Mouse (Mus musculus) liver, embryonic 15.5 days (tissue): ENCODE data around the gene Son. TPM values are rescaled to one million over a fixed set of nuclear protein-coding genes. Genes with fewer than 3 reads are reported as not detected.

Experiments
- ATAC-seq: fragments of 200-750 bp; cut with Nextera tagmentation; 2 replicates; pipeline ENCODE4 v1.8.0; 2017; ENCODE audit warnings: moderate number of reproducible peaks, mild to moderate bottlenecking, moderate library complexity; ENCODE audit not compliant: insufficient read depth
- H3K27ac ChIP-seq: fragments of 300-500 bp; sonication (generic); replicated peaks from 2 replicates; pipeline ENCODE4 v1.5.1; 2015; ENCODE audit warnings: mild to moderate bottlenecking, inconsistent platforms
- H3K27me3 ChIP-seq: fragments of 300-500 bp; sonication (generic); 2 replicates; pipeline ENCODE4 v1.6.1; 2015; ENCODE audit warnings: mild to moderate bottlenecking, inconsistent platforms
- H3K36me3 ChIP-seq: fragments of 300-500 bp; sonication (generic); replicated peaks from 2 replicates; pipeline ENCODE4 v1.6.1; 2015; ENCODE audit warnings: moderate library complexity, mild to moderate bottlenecking, inconsistent platforms
- H3K4me1 ChIP-seq: fragments of 300-500 bp; sonication (generic); replicated peaks from 2 replicates; pipeline ENCODE4 v1.6.1; 2015; ENCODE audit warnings: inconsistent platforms
- H3K4me2 ChIP-seq: fragments of 300-500 bp; sonication (generic); 2 replicates; pipeline ENCODE4 v1.6.1; 2015; ENCODE audit warnings: moderate library complexity, mild to moderate bottlenecking, inconsistent platforms
- H3K4me3 ChIP-seq: fragments of 300-500 bp; sonication (generic); replicated peaks from 2 replicates; pipeline ENCODE4 v1.5.1; 2015; ENCODE audit warnings: mild to moderate bottlenecking, inconsistent platforms
- H3K9ac ChIP-seq: fragments of 300-500 bp; sonication (generic); 2 replicates; pipeline ENCODE4 v1.6.1; 2015; ENCODE audit warnings: moderate library complexity, mild to moderate bottlenecking, inconsistent platforms
- H3K9me3 ChIP-seq: fragments of 300-500 bp; sonication (generic); replicated peaks from 2 replicates; pipeline ENCODE4 v1.6.1; 2016; ENCODE audit warnings: inconsistent platforms
- WGBS: fragments of 180-500 bp; shearing (Covaris S2); methylation state at CpG from one replicate; pipeline ENCODE4 v1.1.7; 2015; ENCODE audit warnings: mixed read lengths; ENCODE audit not compliant: insufficient replicate concordance; 5-methylcytosine and 5-hydroxymethylcytosine counted together
- polyA plus RNA-seq: library from polyadenylated mRNA; unstranded; fragments of >200 nt; fragmentation: Nextera tagmentation; extraction: Ambion mirVana; gene quantifications from 2 replicates; pipeline ENCODE4 v1.2.1, GENCODE M21; 2015

Son gene
- polyA plus RNA-seq, 1 experiment from 2014 or later = 36.7 TPM

DNA sequence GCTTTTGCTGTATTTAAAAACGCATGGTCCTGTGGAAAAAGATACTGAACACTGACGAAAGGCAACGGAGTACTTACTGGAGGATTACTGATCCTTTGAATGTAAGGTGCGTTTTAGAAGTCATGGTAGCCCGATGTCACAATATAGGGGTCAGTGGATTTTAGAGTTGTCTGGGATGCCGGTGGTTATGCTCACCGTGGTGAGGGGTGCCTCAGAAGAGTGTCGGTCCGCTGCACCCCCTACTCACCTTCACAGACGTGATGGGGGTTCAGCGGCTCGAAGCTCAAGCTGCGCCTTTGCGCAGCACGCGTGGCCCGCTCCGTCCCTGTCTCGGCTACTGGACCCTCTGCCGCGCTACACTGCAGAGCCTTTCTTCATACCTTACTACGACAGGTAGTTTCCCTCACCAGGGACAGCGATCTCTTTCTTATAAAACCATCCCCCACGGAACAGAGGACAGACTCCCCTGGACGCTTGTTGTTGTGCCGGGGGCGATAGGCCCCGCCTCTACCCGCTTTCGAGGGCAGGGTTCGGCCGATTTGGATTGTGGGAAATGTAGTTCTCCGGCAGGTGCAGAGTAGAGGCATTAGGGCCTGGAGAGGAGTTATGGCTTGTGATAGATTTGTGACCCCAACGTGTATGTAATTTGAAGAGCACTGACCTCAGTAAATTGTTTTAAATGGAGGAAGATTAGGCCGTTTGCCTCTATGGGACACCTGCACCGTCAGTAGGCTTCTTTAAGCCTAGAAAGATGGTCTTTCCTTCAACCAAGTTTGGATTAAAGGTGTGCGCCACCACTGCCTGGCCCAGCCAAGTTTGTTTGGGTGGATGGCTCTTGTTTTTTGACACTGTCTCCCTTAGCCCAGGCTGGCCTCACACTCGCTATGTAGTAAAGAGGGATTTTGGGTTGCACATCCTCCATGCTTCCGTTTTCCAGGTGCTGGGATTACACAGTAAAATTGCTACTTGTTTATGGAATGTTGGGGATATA is 28.5 kb upstream of the Son start, which contains the start of gene Dnajc28:
TSS of gene Dnajc28 (minus strand) at position 516 of the 991 bp plus-strand sequence.
- Histone ChIP-seq H3K9ac (peak within 1 kb of the TSS; percentile 74), H3K4me1 (peaks cover 8% of the 10 kb centered on the region), H3K27me3 (peaks cover 4% of the 10 kb centered on the region; the same call in 1 of the 2 replicates), H3K9me3 (no peaks in the 10 kb centered on the region), H3K36me3 (peaks cover 42% of the 10 kb centered on the region), H3K27ac (peak within 1 kb of the TSS; percentile 64), H3K4me2 (peak within 1 kb of the TSS; percentile 85), H3K4me3 (peak within 1 kb of the TSS; percentile 72)
- WGBS = 10% methylated on average over 39 of the region's 39 CpGs
- peak; percentile 88 for ATAC-seq

DNA sequence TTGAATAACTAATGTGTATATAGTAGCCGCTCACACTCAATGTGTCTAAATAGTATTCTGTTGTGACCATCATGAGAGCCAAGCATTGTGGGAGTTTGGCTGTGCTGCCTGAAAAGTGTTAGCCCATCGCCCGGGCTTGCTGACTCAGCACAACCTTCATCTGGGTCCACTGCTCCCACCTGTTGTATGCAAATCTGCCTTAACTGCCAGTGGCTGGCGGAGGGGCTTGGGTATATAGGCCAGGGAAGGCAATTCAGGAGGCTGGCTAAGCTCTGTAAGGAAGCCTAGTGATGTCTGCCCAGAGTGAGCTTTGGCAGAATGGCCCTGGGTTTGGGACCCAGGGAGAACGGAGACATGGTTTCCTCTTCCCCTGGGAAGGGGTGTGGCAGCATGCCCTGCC is 27.1 kb upstream of the Son start:
- 71% methylated on average over 5 of the region's 5 CpGs for WGBS
- Histone ChIP-seq H3K4me3 (no peak overlapping the region), H3K27me3 (peaks cover 4% of the 10 kb centered on the region; the same call in 1 of the 2 replicates), H3K9ac (no peak overlapping the region), H3K4me2 (no peak overlapping the region), H3K9me3 (no peaks in the 10 kb centered on the region), H3K36me3 (peaks cover 54% of the 10 kb centered on the region), H3K27ac (no peak overlapping the region), H3K4me1 (peaks cover 8% of the 10 kb centered on the region)
- ATAC-seq = no peak

DNA sequence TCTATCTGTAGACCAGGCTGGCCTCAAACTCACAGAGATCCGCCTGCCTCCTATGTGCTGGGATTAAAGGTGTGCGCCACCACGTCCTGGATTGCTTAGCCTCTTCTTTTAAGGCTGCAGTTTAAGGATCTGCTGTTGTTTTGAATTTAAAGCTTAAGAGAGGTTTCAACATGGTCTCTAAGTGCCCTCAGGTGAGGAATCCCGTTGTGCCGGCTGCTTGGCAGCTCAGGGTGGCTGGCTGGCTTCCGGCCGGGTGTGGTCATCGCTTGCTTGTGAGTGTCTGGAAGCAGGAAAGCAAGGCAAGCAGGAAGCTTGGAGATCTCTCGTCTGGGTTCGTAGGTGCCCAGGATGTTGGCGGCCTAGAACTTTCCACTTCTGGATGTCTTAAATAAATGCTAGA is 26.3 kb upstream of the Son start:
- no peaks in the 10 kb centered on the region for H3K9me3 ChIP-seq
- H3K9ac ChIP-seq = no peak overlapping the region
- H3K4me1 ChIP-seq = peaks cover 8% of the 10 kb centered on the region
- peaks cover 62% of the 10 kb centered on the region for H3K36me3 ChIP-seq
- ATAC-seq = no peak
- H3K4me3 ChIP-seq = no peak overlapping the region
- H3K27ac ChIP-seq = no peak overlapping the region
- no peak overlapping the region for H3K4me2 ChIP-seq
- WGBS = 83% methylated on average over 11 of the region's 11 CpGs
- H3K27me3 ChIP-seq = peaks cover 4% of the 10 kb centered on the region; the same call in 1 of the 2 replicates

DNA sequence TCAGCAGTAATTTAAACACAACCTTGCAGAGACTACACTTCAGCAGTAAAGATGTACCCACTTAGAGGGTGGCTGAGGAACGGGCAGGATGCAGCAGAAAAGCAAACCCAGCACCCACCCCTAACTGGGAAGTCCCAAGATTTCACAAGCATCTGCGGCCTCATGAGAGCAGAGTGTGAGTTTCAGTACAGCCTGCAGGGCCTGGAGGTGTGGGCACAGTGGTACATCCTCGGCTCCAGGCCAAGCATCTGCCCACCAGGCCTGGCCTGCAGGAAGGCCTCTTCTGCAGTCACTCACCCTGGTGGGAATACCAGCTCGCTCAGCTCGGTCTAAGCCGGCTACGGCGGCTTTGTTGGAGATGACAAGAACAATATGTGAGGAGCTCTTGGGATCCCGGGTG is 24.2 kb upstream of the Son start:
- peaks cover 83% of the 10 kb centered on the region for H3K36me3 ChIP-seq
- H3K27me3 ChIP-seq = no peaks in the 10 kb centered on the region
- no peaks in the 10 kb centered on the region for H3K9me3 ChIP-seq
- H3K27ac ChIP-seq = no peak overlapping the region
- WGBS = 85% methylated on average over 9 of the region's 9 CpGs
- no peak for ATAC-seq
- peaks cover 6% of the 10 kb centered on the region for H3K4me1 ChIP-seq
- no peak overlapping the region for H3K4me2 ChIP-seq
- H3K9ac ChIP-seq = no peak overlapping the region
- no peak overlapping the region for H3K4me3 ChIP-seq

- Histone ChIP-seq H3K9me3 (no peaks in the 10 kb centered on the region), H3K4me1 (no peaks in the 10 kb centered on the region; the same call in 1 of the 2 replicates), H3K9ac (no peak overlapping the region), H3K4me2 (no peak overlapping the region), H3K27ac (no peak overlapping the region), H3K4me3 (no peak overlapping the region), H3K27me3 (no peaks in the 10 kb centered on the region), H3K36me3 (peaks cover 96% of the 10 kb centered on the region)
- WGBS = 74% methylated on average over 7 of the region's 7 CpGs
- ATAC-seq = no peak
Observed at GRCm38 (mm10) chr16:91627831-91628230, 19.5 kb upstream of the Son start.

DNA sequence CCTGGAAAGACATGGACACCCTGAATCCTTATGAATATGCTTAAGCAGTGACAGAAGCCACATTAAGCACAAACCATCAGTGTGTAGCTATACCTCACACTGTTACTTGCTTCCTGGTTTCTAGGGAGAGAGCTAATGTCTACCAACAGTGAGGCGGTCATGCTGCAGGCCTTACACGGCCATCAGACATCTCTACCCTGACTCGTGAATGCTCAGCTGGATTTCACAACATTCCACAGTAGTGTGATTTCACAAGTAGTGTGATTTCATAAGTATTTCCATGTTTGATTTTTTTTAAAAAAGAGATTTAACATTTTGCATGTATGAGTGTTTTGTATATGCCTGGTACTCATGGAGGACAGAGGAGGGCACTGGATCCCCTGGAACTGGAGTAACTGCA is 18.6 kb upstream of the Son start:
- Histone ChIP-seq H3K27ac (no peak overlapping the region), H3K36me3 (peaks cover 95% of the 10 kb centered on the region), H3K4me3 (no peak overlapping the region), H3K4me2 (no peak overlapping the region), H3K27me3 (no peaks in the 10 kb centered on the region), H3K4me1 (no peaks in the 10 kb centered on the region; the same call in 1 of the 2 replicates), H3K9ac (no peak overlapping the region), H3K9me3 (no peaks in the 10 kb centered on the region)
- 71% methylated on average over 3 of the region's 3 CpGs for WGBS
- no peak for ATAC-seq

GRCm38 (mm10) chr16:91629749-91630148 is 17.6 kb upstream of the Son start:
- H3K27ac ChIP-seq = no peak overlapping the region
- H3K4me2 ChIP-seq = no peak overlapping the region
- no peaks in the 10 kb centered on the region for H3K9me3 ChIP-seq
- H3K4me3 ChIP-seq = no peak overlapping the region
- no peaks in the 10 kb centered on the region; the same call in 1 of the 2 replicates for H3K4me1 ChIP-seq
- no peaks in the 10 kb centered on the region for H3K27me3 ChIP-seq
- H3K9ac ChIP-seq = no peak overlapping the region
- no peak for ATAC-seq
- 79% methylated on average over 4 of the region's 4 CpGs for WGBS
- H3K36me3 ChIP-seq = peaks cover 94% of the 10 kb centered on the region

DNA sequence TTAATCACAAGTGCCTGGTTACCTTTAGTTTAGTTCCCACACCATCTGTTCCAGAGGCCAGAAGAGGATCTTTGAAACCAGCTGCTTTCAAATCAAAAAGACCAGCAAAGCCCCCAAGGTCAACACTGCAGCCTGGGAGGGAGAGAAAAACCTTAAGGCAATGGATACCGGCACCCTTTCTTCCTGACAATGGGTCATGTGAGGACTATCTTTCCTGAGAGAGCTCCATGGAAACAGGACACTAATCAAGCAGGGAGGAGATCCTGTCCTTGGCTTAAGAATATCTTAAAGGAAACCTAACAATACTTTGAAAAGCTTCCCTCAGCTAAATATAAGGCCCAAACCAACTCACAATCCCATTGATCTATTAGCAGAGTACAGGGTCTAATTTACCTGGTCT is 16.7 kb upstream of the Son start:
- H3K4me1 ChIP-seq = no peaks in the 10 kb centered on the region; the same call in 1 of the 2 replicates
- no peaks in the 10 kb centered on the region for H3K27me3 ChIP-seq
- no peak overlapping the region for H3K4me3 ChIP-seq
- peaks cover 94% of the 10 kb centered on the region for H3K36me3 ChIP-seq
- no peak overlapping the region for H3K4me2 ChIP-seq
- ATAC-seq = no peak
- no peak overlapping the region for H3K27ac ChIP-seq
- no peaks in the 10 kb centered on the region for H3K9me3 ChIP-seq
- no peak overlapping the region for H3K9ac ChIP-seq
- 79% methylated on average over 1 of the region's 1 CpGs for WGBS

GRCm38 (mm10) chr16:91632439-91632838 is 14.9 kb upstream of the Son start:
- H3K9ac ChIP-seq = no peak overlapping the region
- 80% methylated on average over 5 of the region's 5 CpGs for WGBS
- H3K4me3 ChIP-seq = no peak overlapping the region
- no peak overlapping the region for H3K4me2 ChIP-seq
- no peaks in the 10 kb centered on the region for H3K27me3 ChIP-seq
- H3K4me1 ChIP-seq = no peaks in the 10 kb centered on the region; the same call in 1 of the 2 replicates
- H3K27ac ChIP-seq = no peak overlapping the region
- ATAC-seq = no peak
- peaks cover 94% of the 10 kb centered on the region for H3K36me3 ChIP-seq
- H3K9me3 ChIP-seq = no peaks in the 10 kb centered on the region

GRCm38 (mm10) chr16:91632940-91633339 is 14.4 kb upstream of the Son start:
- no peak for ATAC-seq
- Histone ChIP-seq H3K27ac (no peak overlapping the region), H3K9ac (no peak overlapping the region), H3K9me3 (no peaks in the 10 kb centered on the region), H3K4me2 (no peak overlapping the region), H3K27me3 (no peaks in the 10 kb centered on the region), H3K4me3 (no peak overlapping the region), H3K4me1 (no peaks in the 10 kb centered on the region; the same call in 1 of the 2 replicates), H3K36me3 (peaks cover 94% of the 10 kb centered on the region)
- WGBS = 87% methylated on average over 7 of the region's 7 CpGs

DNA sequence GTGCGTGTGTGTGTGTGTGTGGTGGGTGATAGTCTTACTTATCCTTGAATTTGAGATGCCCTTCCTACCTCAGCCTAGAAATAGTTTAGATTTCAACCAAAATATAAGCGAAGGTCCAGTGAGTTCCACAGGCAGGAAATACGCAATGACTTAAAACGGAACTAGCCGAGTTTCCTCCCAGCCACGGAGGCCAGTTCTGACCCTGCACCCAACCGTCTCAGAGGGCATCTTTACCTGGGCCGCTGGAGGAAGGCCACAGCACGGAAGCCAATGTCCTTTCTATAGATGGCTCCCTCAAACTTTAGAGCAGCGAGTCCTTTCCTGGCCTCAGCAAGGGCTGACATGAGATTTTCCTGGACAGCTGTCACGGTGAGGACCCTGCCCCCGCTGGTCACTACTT is 13.7 kb upstream of the Son start:
- Histone ChIP-seq H3K4me2 (no peak overlapping the region), H3K36me3 (peaks cover 94% of the 10 kb centered on the region), H3K4me1 (no peaks in the 10 kb centered on the region; the same call in 1 of the 2 replicates), H3K9me3 (no peaks in the 10 kb centered on the region), H3K27me3 (no peaks in the 10 kb centered on the region), H3K4me3 (no peak overlapping the region), H3K27ac (no peak overlapping the region), H3K9ac (no peak overlapping the region)
- no peak for ATAC-seq
- WGBS = 79% methylated on average over 12 of the region's 12 CpGs
